Comparison of ENCODE assay signal across 8 mouse cellular contexts in genomic region chr13:29034444-29034843, GRCm38 (mm10).
DNase-seq lines count a peak whose midpoint lies in the region; ATAC-seq and TF ChIP-seq lines count a peak whose summit lies in the region.

No protein-coding gene starts in this region.

- 49% methylated on average over 8 of the region's 8 CpGs for WGBS in midbrain, embryonic 12.5 days

- TF ChIP-seq POLR2A in CH12.LX (IDR thresholded peaks at IDR 0.05; ENCODE audit: low read depth, low read length) = no peak

- H3K27ac ChIP-seq in CH12.LX (ENCODE audit: insufficient read depth, low read depth) = no peak overlapping the region
- H3K27ac ChIP-seq in midbrain, embryonic 12.5 days (replicated peaks) = peak overlapping the region; percentile 36

- no peak overlapping the region for H3K4me3 ChIP-seq in CH12.LX (replicated peaks in 1 of 3; ENCODE audit: low read depth in 2 of 3, low read length in 2 of 3, poor library complexity in 1 of 3)
- H3K4me3 ChIP-seq in midbrain, embryonic 12.5 days = no peak overlapping the region

- dilution Hi-C loops in CH12.LX (cut with MboI; ENCODE audit: extremely low pct_ligation_motif_present, extremely low pct_unique_long_range_greater_than_20kb, low sequenced_read_pairs) = no loop called here

- no peak for TF ChIP-seq EP300 in CH12.LX (IDR thresholded peaks at IDR 0.05; ENCODE audit: low read length)

- H3K9ac ChIP-seq in CH12.LX (ENCODE audit: insufficient read depth, low read depth) = no peak overlapping the region
- no peak overlapping the region for H3K9ac ChIP-seq in midbrain, embryonic 12.5 days (replicated peaks)

- no peaks in the 10 kb centered on the region for H3K36me3 ChIP-seq in CH12.LX (replicated peaks in 1 of 2; ENCODE audit: control insufficient read depth in 1 of 2, insufficient read depth in 1 of 2, low read length in 1 of 2)
- H3K36me3 ChIP-seq in midbrain, embryonic 12.5 days = no peaks in the 10 kb centered on the region

- H3K4me2 ChIP-seq in CH12.LX (ENCODE audit: insufficient read depth, low read depth, poor library complexity, severe bottlenecking) = no peak overlapping the region
- H3K4me2 ChIP-seq in midbrain, embryonic 12.5 days (replicated peaks) = no peak overlapping the region

- no peaks in the 10 kb centered on the region for H3K9me3 ChIP-seq in CH12.LX (replicated peaks; ENCODE audit: low read length)
- no peaks in the 10 kb centered on the region for H3K9me3 ChIP-seq in midbrain, embryonic 12.5 days

- TF ChIP-seq CTCF in CH12.LX (conservative IDR thresholded peaks at IDR 0.05 in 1 of 2, IDR thresholded peaks at IDR 0.05 in 1 of 2; ENCODE audit: low read depth in 2 of 2, low read length in 2 of 2) = no peak

- H3K79me2 ChIP-seq in CH12.LX (replicated peaks; ENCODE audit: control insufficient read depth, extremely low read depth, insufficient read depth, poor library complexity, severe bottlenecking) = no peaks in the 10 kb centered on the region

- intact Hi-C loops in left cerebral cortex, postnatal 14 days (cut with DNase I) = no loop called here

- no peak for TF ChIP-seq RAD21 in CH12.LX (IDR thresholded peaks at IDR 0.05; ENCODE audit: low read depth, low read length)

- H3K27me3 ChIP-seq in CH12.LX (replicated peaks) = no peaks in the 10 kb centered on the region
- H3K27me3 ChIP-seq in midbrain, embryonic 12.5 days = no peaks in the 10 kb centered on the region

- in situ Hi-C loops in CH12.LX (cut with MboI; ENCODE audit: low pct_ligation_motif_present, low pct_unique_long_range_greater_than_20kb, low sequenced_read_pairs) = no loop called here

- H3K4me1 ChIP-seq in CH12.LX (ENCODE audit: control insufficient read depth in 1 of 2, insufficient read depth in 2 of 2) = peaks cover 0 to 18% of the 10 kb centered on the region in 2 experiments; a peak in 3 of 4 replicates
- H3K4me1 ChIP-seq in midbrain, embryonic 12.5 days = peaks cover 7% of the 10 kb centered on the region

- DNase-seq in cerebellum, postnatal 10 days = peak; percentile 42 to 45
- DNase-seq in cerebellum, adult 9-10 months = no peak
- peak; percentile 8 for DNase-seq in CH12.LX (ENCODE audit: extremely low read depth)
- peak; percentile 4 to 41 for DNase-seq in kidney, postnatal 25 days
- DNase-seq in left cerebral cortex, postnatal 14 days (ENCODE audit: low spot score in 2 of 2) = no peak
- no peak for DNase-seq in ovary, postnatal 10 days (ENCODE audit: low spot score)

- peak; percentile 64 for ATAC-seq in midbrain, embryonic 12.5 days (ENCODE audit: low FRiP score, low read depth)
- ATAC-seq in erythroblast, adult 5-6 weeks (replicated peaks; ENCODE audit: low FRiP score, poor library complexity, severe bottlenecking) = no peak

TF ChIP-seq in CH12.LX, 34 proteins besides CTCF, POLR2A, EP300 and RAD21:
- peak; percentile 69; the same call in 1 of the 2 replicates for TF ChIP-seq TCF12 (IDR thresholded peaks at IDR 0.05; ENCODE audit: low read depth, low read length)
- TF ChIP-seq JUND (conservative IDR thresholded peaks at IDR 0.05; ENCODE audit: low read depth, low read length) = no peak

Comparison
In these comparisons a context has a peak if more than half of its experiments do, and no peak if none do; other contexts are left out.
1. DNase-seq: peak in cerebellum, postnatal 10 days (2 of 2), CH12.LX (single experiment) and kidney, postnatal 25 days (2 of 2); none in cerebellum, adult 9-10 months (single experiment), left cerebral cortex, postnatal 14 days (0 of 2) and ovary, postnatal 10 days (single experiment).